Mouse (Mus musculus) liver, embryonic 14.5 days (tissue): Measurements from ENCODE around the gene Klhl8. TPM values are rescaled to one million over a fixed set of nuclear protein-coding genes. Genes with fewer than 3 reads are reported as not detected.

ENCODE experiments used
- ATAC-seq: fragments of 200-750 bp; cut with Nextera tagmentation; 2 replicates; pipeline ENCODE4 v1.8.0; 2017; ENCODE audit warnings: moderate number of reproducible peaks, mild to moderate bottlenecking, moderate library complexity; ENCODE audit not compliant: insufficient read depth
- DNase-seq, 3 experiments: peaks; one replicate each; pipeline ENCODE4 v3.0.0-alpha.2; 2012 to 2013; ENCODE audit warnings: low read depth in 3 of 3, low spot score in 3 of 3
- H3K27ac ChIP-seq: fragments of 300-500 bp; sonication (generic); 2 replicates; pipeline ENCODE4 v1.5.1; 2014; ENCODE audit warnings: moderate library complexity, mild to moderate bottlenecking, control low read depth, inconsistent platforms
- H3K27me3 ChIP-seq: fragments of 300-500 bp; sonication (generic); 2 replicates; pipeline ENCODE4 v1.6.1; 2014; ENCODE audit warnings: mild to moderate bottlenecking, low read length, moderate library complexity; ENCODE audit not compliant: control insufficient read depth, insufficient read depth
- H3K36me3 ChIP-seq: fragments of 300-500 bp; sonication (generic); replicated peaks from 2 replicates; pipeline ENCODE4 v1.6.1; 2014; ENCODE audit warnings: low read depth; ENCODE audit not compliant: control insufficient read depth, insufficient read depth
- H3K4me1 ChIP-seq, 2 experiments: fragments of 200-500 bp in 1 of 2; fragments of 300-500 bp in 1 of 2; sonication (generic) in 1 of 2; replicated peaks; 2 replicates each; pipeline ENCODE4 v1.6.1; 2012 to 2014; ENCODE audit warnings: antibody characterized with exemption in 1 of 2, inconsistent platforms in 1 of 2, low read length in 1 of 2; ENCODE audit not compliant: control insufficient read depth in 2 of 2, insufficient read depth in 2 of 2
- H3K4me2 ChIP-seq: fragments of 300-500 bp; sonication (generic); 2 replicates; pipeline ENCODE4 v1.6.1; 2014; ENCODE audit warnings: low read depth, mild to moderate bottlenecking, control low read depth, moderate library complexity
- H3K4me3 ChIP-seq, 2 experiments: fragments of 200-500 bp in 1 of 2; fragments of 300-500 bp in 1 of 2; sonication (generic) in 1 of 2; 2 replicates each; pipeline ENCODE4 v1.5.1; 2012 to 2014; ENCODE audit warnings: low read depth in 2 of 2, low read length in 2 of 2, mild to moderate bottlenecking in 2 of 2, control low read depth in 1 of 2, inconsistent platforms in 1 of 2, moderate library complexity in 1 of 2; ENCODE audit not compliant: insufficient read depth in 1 of 2
- H3K9ac ChIP-seq: fragments of 300-500 bp; sonication (generic); replicated peaks from 2 replicates; pipeline ENCODE4 v1.6.1; 2014; ENCODE audit warnings: mild to moderate bottlenecking, control low read depth, moderate library complexity
- H3K9me3 ChIP-seq: fragments of 300-500 bp; sonication (generic); 2 replicates; pipeline ENCODE4 v1.6.1; 2016; ENCODE audit warnings: low read length, mixed read lengths; ENCODE audit not compliant: control insufficient read depth
- CTCF ChIP-seq: IDR thresholded peaks from 2 replicates; pipeline ENCODE4 v1.5.1; 2016; ENCODE audit warnings: antibody characterized with exemption, low read depth, control low read depth
- EP300 ChIP-seq: IDR thresholded peaks from 2 replicates; pipeline ENCODE4 v1.6.1; 2016; ENCODE audit warnings: antibody characterized with exemption, low read depth
- WGBS: fragments of 180-500 bp; shearing (Covaris S2); extraction: QIAGEN DNeasy Blood & Tissue Kit; methylation state at CpG from one replicate; pipeline ENCODE4 v1.1.7; 2014; ENCODE audit not compliant: insufficient replicate concordance; 5-methylcytosine and 5-hydroxymethylcytosine counted together
- polyA plus RNA-seq, 2 experiments: library from polyadenylated mRNA; depleted of rRNA in 1 of 2; stranded (reverse) in 1 of 2; unstranded in 1 of 2; fragments of >200 nt; fragmentation: Nextera tagmentation in 1 of 2; extraction: Ambion mirVana in 1 of 2; gene quantifications; 2 replicates each; pipeline versions ENCODE4 v1.2.1 to v1.2.3; 2012 to 2014

The Klhl8 gene
- polyA plus RNA-seq, 2 experiments: 0.98 to 0.99 TPM

- Histone ChIP-seq H3K9me3 (no peaks in the 10 kb centered on the region), H3K36me3 (no peaks in the 10 kb centered on the region), H3K27me3 (no peaks in the 10 kb centered on the region), H3K4me2 (no peak overlapping the region), H3K27ac (no peak overlapping the region), H3K4me1 (no peaks in the 10 kb centered on the region), H3K9ac (no peak overlapping the region), H3K4me3 (no peak overlapping the region)
- DNase-seq (no peak), ATAC-seq (no peak)
- no peak for TF ChIP-seq EP300
- TF ChIP-seq CTCF: no peak
- WGBS: 43% methylated on average over 5 of the region's 5 CpGs
These were observed 19.5 kb upstream of the Klhl8 start for GRCm38 (mm10) chr5:103930511-103930910.

- no peak for TF ChIP-seq EP300
- Histone ChIP-seq H3K36me3 (no peaks in the 10 kb centered on the region), H3K27me3 (no peaks in the 10 kb centered on the region), H3K9me3 (no peaks in the 10 kb centered on the region), H3K4me3 (no peak overlapping the region), H3K4me1 (no peaks in the 10 kb centered on the region), H3K9ac (no peak overlapping the region), H3K27ac (no peak overlapping the region), H3K4me2 (no peak overlapping the region)
- WGBS: 70% methylated on average over 7 of the region's 7 CpGs
- ATAC-seq: no peak
- no peak for DNase-seq
These were observed 17.1 kb upstream of the Klhl8 start for GRCm38 (mm10) chr5:103928196-103928550.

- peak; percentile 60 to 63 (median 63) for DNase-seq
- no peaks in the 10 kb centered on the region for H3K36me3 ChIP-seq
- H3K4me1 ChIP-seq: no peaks in the 10 kb centered on the region
- H3K4me2 ChIP-seq: peak overlapping the region; percentile 57
- peak; percentile 89 for TF ChIP-seq CTCF
- no peak for TF ChIP-seq EP300
- 20% methylated on average over 27 of the region's 27 CpGs for WGBS
- no peaks in the 10 kb centered on the region for H3K9me3 ChIP-seq
- no peak overlapping the region for H3K9ac ChIP-seq
- peak overlapping the region; percentile 3 to 14; a peak in 2 of 4 replicates for H3K4me3 ChIP-seq
- no peaks in the 10 kb centered on the region for H3K27me3 ChIP-seq
- peak; percentile 28; the same call in 1 of the 2 replicates for ATAC-seq
- no peak overlapping the region for H3K27ac ChIP-seq
These were observed 16.6 kb upstream of the Klhl8 start for GRCm38 (mm10) chr5:103927429-103928195.

- Histone ChIP-seq H3K27me3 (no peaks in the 10 kb centered on the region), H3K9ac (no peak overlapping the region), H3K36me3 (no peaks in the 10 kb centered on the region), H3K27ac (no peak overlapping the region), H3K4me1 (no peaks in the 10 kb centered on the region), H3K4me3 (no peak overlapping the region), H3K4me2 (no peak overlapping the region), H3K9me3 (no peaks in the 10 kb centered on the region)
- no peak for ATAC-seq
- TF ChIP-seq CTCF: peak; percentile 79
- no peak for TF ChIP-seq EP300
- 58% methylated on average over 12 of the region's 12 CpGs for WGBS
- peak; percentile 22 to 31 (median 25) for DNase-seq
These were observed 15.3 kb upstream of the Klhl8 start for GRCm38 (mm10) chr5:103926398-103926797.

GRCm38 (mm10) chr5:103923755-103924154 is 12.7 kb upstream of the Klhl8 start:
- H3K27ac ChIP-seq: no peak overlapping the region
- DNase-seq: no peak
- TF ChIP-seq CTCF (no peak), EP300 (no peak)
- no peak overlapping the region for H3K4me2 ChIP-seq
- no peak overlapping the region for H3K9ac ChIP-seq
- H3K9me3 ChIP-seq: no peaks in the 10 kb centered on the region
- no peaks in the 10 kb centered on the region for H3K27me3 ChIP-seq
- no peaks in the 10 kb centered on the region for H3K36me3 ChIP-seq
- 60% methylated on average over 2 of the region's 2 CpGs for WGBS
- no peak for ATAC-seq
- H3K4me1 ChIP-seq: no peaks in the 10 kb centered on the region
- H3K4me3 ChIP-seq: no peak overlapping the region
